Mouse (Mus musculus): ENCODE data around the gene Spice1. TPM values are rescaled to one million over a fixed set of nuclear protein-coding genes. Genes with fewer than 3 reads are reported as not detected.

The Spice1 gene
- polyA plus RNA-seq, 1 experiment from 2014 or later = 7.9 TPM

DNA sequence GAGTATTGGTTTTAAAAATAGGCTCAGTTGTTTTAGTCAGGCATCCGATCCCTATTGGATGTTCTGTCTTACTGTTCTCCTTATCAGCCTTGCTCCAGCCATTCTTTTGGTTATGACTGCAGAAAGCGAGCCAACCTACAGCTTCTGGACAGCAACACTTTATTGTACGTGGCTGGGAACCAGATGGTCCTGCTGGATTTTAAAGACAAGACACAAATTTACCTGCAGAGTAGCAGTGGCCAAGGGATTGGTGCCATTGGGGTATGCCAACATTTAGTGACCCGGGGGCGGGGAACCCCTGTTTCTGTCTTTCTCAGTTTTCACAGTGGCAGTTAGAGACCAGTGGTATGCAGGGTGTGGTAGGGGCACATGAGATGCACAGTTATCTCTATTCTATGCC lies 60.3 kb downstream of the Spice1 start:
- no peak for ATAC-seq (ENCODE audit: low FRiP score, low TSS enrichment)
- no peak for TF ChIP-seq EP300 (optimal IDR thresholded peaks at IDR 0.05)
- TF ChIP-seq CTCF (IDR thresholded peaks at IDR 0.05; ENCODE audit: low read depth) = no peak
- H3K4me2 ChIP-seq (replicated peaks; ENCODE audit: low read depth) = no peak overlapping the region
- no peak for DNase-seq (ENCODE audit: low spot score)
- 85% methylated on average over 5 of the region's 5 CpGs for WGBS
- no peak overlapping the region for H3K27ac ChIP-seq (replicated peaks)
- H3K36me3 ChIP-seq (ENCODE audit: control insufficient read depth, insufficient read depth, low read length) = no peaks in the 10 kb centered on the region
- no peak overlapping the region for H3K9ac ChIP-seq (ENCODE audit: low read length)
- H3K9me3 ChIP-seq (ENCODE audit: control insufficient read depth, low read length) = 0 out of 2 replicates have a peak, but pooled peaks cover 5% of the 10 kb centered on the region
- H3K27me3 ChIP-seq (ENCODE audit: control insufficient read depth, insufficient read depth, low read length) = no peaks in the 10 kb centered on the region
- no peak overlapping the region for H3K4me3 ChIP-seq (ENCODE audit: low read depth, low read length)
- no peaks in the 10 kb centered on the region for H3K4me1 ChIP-seq (replicated peaks; ENCODE audit: control insufficient read depth, insufficient read depth)

DNA sequence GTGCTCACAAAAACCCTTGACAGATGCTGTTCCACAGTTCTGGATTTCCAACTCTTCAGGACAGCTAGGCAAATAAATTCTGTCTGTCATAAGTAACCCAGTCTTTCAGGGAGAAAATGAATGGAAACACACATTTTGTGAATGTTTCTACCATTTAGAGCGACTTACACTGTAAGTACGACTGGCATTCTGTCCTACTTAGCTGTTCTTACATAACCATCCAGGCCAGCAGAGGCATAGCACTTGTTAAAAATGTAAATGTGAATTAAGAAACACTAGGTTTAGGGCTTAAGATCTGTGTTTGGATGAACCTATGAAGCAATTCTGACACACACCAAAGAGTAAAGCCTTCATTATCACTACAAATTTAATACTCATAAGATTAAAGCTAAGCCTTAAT lies 61.4 kb downstream of the Spice1 start:
- DNase-seq (ENCODE audit: low spot score) = no peak
- no peak for TF ChIP-seq EP300 (optimal IDR thresholded peaks at IDR 0.05)
- TF ChIP-seq CTCF (IDR thresholded peaks at IDR 0.05; ENCODE audit: low read depth) = no peak
- H3K9me3 ChIP-seq (ENCODE audit: control insufficient read depth, low read length) = 0 out of 2 replicates have a peak, but pooled peaks cover 5% of the 10 kb centered on the region
- no peak overlapping the region for H3K4me3 ChIP-seq (ENCODE audit: low read depth, low read length)
- H3K4me1 ChIP-seq (replicated peaks; ENCODE audit: control insufficient read depth, insufficient read depth) = no peaks in the 10 kb centered on the region
- H3K27ac ChIP-seq (replicated peaks) = no peak overlapping the region
- no peak overlapping the region for H3K9ac ChIP-seq (ENCODE audit: low read length)
- 89% methylated on average over 2 of the region's 2 CpGs for WGBS
- H3K36me3 ChIP-seq (ENCODE audit: control insufficient read depth, insufficient read depth, low read length) = no peaks in the 10 kb centered on the region
- H3K4me2 ChIP-seq (replicated peaks; ENCODE audit: low read depth) = no peak overlapping the region
- ATAC-seq (ENCODE audit: low FRiP score, low TSS enrichment) = no peak
- H3K27me3 ChIP-seq (ENCODE audit: control insufficient read depth, insufficient read depth, low read length) = no peaks in the 10 kb centered on the region

DNA sequence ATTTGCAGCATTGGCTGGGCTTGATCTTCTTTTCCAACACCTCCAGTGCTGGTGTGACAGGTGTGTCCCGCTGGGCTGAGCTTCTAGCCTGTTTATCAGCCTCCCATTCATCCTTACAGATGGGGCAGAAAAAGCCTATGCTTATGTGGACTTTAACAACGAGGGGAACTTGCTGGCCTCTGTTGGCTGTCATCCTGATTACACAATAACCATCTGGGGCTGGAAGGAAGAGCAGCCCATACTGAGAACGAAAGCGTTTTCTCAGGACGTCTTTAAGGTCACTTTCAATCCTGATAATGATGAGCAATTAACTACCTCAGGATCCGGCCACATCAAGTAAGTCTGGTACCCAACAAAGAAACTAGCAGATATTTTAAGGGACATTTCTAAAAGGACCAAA lies 63.3 kb downstream of the Spice1 start:
- Histone ChIP-seq H3K4me1 (replicated peaks; ENCODE audit: control insufficient read depth, insufficient read depth) (no peaks in the 10 kb centered on the region), H3K4me2 (replicated peaks; ENCODE audit: low read depth) (no peak overlapping the region), H3K27me3 (ENCODE audit: control insufficient read depth, insufficient read depth, low read length) (no peaks in the 10 kb centered on the region), H3K36me3 (ENCODE audit: control insufficient read depth, insufficient read depth, low read length) (no peaks in the 10 kb centered on the region), H3K9me3 (ENCODE audit: control insufficient read depth, low read length) (no peaks in the 10 kb centered on the region), H3K27ac (replicated peaks) (no peak overlapping the region), H3K9ac (ENCODE audit: low read length) (no peak overlapping the region), H3K4me3 (ENCODE audit: low read depth, low read length) (no peak overlapping the region)
- ATAC-seq (ENCODE audit: low FRiP score, low TSS enrichment) = no peak
- 29% methylated on average over 6 of the region's 6 CpGs for WGBS
- DNase-seq (ENCODE audit: low spot score) = no peak
- no peak for TF ChIP-seq CTCF (IDR thresholded peaks at IDR 0.05; ENCODE audit: low read depth)
- no peak for TF ChIP-seq EP300 (optimal IDR thresholded peaks at IDR 0.05)

DNA sequence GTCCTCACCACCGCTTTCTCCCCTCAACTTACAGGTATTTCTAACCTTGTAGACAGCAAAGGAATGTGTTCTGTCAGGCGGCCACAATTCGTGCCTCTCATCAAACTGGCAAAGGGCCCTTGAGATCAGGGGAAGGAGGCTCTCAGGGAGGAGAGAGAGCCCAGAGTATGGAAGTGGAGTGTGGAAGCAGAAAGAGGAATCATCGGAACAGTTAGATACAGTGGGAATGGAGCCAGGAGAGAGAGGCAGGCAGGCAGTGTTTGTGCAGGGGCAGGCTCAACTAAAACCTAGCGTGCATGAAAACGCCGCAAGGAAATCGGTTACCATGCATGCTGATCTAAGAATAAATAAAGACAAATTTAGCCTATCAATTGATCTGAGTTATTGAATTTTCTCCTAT lies 70.7 kb downstream of the Spice1 start:
- ATAC-seq (ENCODE audit: low FRiP score, low TSS enrichment) (no peak), DNase-seq (ENCODE audit: low spot score) (no peak)
- H3K4me1 ChIP-seq (replicated peaks; ENCODE audit: control insufficient read depth, insufficient read depth) = no peaks in the 10 kb centered on the region
- H3K9me3 ChIP-seq (ENCODE audit: control insufficient read depth, low read length) = no peaks in the 10 kb centered on the region
- no peak overlapping the region for H3K4me3 ChIP-seq (ENCODE audit: low read depth, low read length)
- no peaks in the 10 kb centered on the region for H3K36me3 ChIP-seq (ENCODE audit: control insufficient read depth, insufficient read depth, low read length)
- no peak overlapping the region; the same call in 1 of the 2 replicates for H3K4me2 ChIP-seq (replicated peaks; ENCODE audit: low read depth)
- H3K9ac ChIP-seq (ENCODE audit: low read length) = no peak overlapping the region
- no peaks in the 10 kb centered on the region for H3K27me3 ChIP-seq (ENCODE audit: control insufficient read depth, insufficient read depth, low read length)
- TF ChIP-seq EP300 (optimal IDR thresholded peaks at IDR 0.05) (no peak), CTCF (IDR thresholded peaks at IDR 0.05; ENCODE audit: low read depth) (no peak)
- H3K27ac ChIP-seq (replicated peaks) = no peak overlapping the region
- WGBS = 37% methylated on average over 8 of the region's 8 CpGs

DNA sequence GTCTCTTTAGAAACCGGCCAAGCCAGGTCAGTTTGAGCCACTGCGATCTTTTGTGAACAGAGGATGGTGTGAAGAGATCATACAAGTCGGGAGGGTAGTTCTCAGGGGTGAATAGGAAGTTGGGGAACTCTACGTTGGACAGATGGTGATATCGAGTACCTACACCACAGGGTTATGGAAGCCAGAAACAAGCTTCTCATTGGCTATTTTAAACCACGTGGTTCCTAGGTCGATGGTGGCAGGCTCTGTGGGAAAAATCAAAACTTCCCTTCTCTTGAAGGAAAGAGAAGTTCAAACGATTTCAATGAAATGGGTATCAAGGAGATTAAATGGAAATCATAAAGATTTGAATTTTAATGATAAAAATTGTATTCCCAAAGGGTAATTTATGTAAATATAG lies 74.8 kb downstream of the Spice1 start:
- DNase-seq (ENCODE audit: low spot score) = no peak
- ATAC-seq (ENCODE audit: low FRiP score, low TSS enrichment) = no peak
- WGBS = 85% methylated on average over 8 of the region's 8 CpGs
- H3K9me3 ChIP-seq (ENCODE audit: control insufficient read depth, low read length) = no peaks in the 10 kb centered on the region
- H3K27ac ChIP-seq (replicated peaks) = no peak overlapping the region
- no peak overlapping the region for H3K9ac ChIP-seq (ENCODE audit: low read length)
- no peak overlapping the region for H3K4me2 ChIP-seq (replicated peaks; ENCODE audit: low read depth)
- H3K4me3 ChIP-seq (ENCODE audit: low read depth, low read length) = no peak overlapping the region
- H3K36me3 ChIP-seq (ENCODE audit: control insufficient read depth, insufficient read depth, low read length) = no peaks in the 10 kb centered on the region
- H3K27me3 ChIP-seq (ENCODE audit: control insufficient read depth, insufficient read depth, low read length) = no peaks in the 10 kb centered on the region
- no peak for TF ChIP-seq CTCF (IDR thresholded peaks at IDR 0.05; ENCODE audit: low read depth)
- no peak for TF ChIP-seq EP300 (optimal IDR thresholded peaks at IDR 0.05)
- H3K4me1 ChIP-seq (replicated peaks; ENCODE audit: control insufficient read depth, insufficient read depth) = no peaks in the 10 kb centered on the region

DNA sequence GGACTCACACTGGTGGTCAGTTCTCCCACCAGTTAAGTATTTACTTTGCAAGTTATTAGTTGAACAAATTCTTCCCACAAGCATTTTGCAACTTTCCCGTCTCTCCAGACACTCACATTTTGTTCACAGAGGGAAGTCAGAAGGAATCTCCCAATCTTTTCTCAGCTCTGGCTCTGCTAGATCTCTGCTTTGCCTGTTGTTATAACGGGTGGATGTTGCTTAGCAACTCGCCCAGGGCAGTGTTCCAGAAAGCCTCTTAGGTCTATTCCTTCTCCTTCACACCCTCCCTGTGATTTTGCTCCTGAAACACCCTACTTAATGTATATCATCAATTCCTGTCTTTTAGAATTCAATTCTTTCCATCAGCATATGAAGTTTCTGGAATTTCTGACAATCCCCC lies 76.6 kb downstream of the Spice1 start:
- TF ChIP-seq EP300 (optimal IDR thresholded peaks at IDR 0.05) = no peak
- TF ChIP-seq CTCF (IDR thresholded peaks at IDR 0.05; ENCODE audit: low read depth) = no peak
- DNase-seq (ENCODE audit: low spot score) (peak; percentile 29), ATAC-seq (ENCODE audit: low FRiP score, low TSS enrichment) (0 out of 2 replicates have a peak, but pooled peaks have one; percentile 38)
- 27% methylated on average over 3 of the region's 3 CpGs for WGBS
- Histone ChIP-seq H3K36me3 (ENCODE audit: control insufficient read depth, insufficient read depth, low read length) (no peaks in the 10 kb centered on the region), H3K4me3 (ENCODE audit: low read depth, low read length) (no peak overlapping the region), H3K4me2 (replicated peaks; ENCODE audit: low read depth) (no peak overlapping the region), H3K27ac (replicated peaks) (no peak overlapping the region), H3K9me3 (ENCODE audit: control insufficient read depth, low read length) (no peaks in the 10 kb centered on the region), H3K9ac (ENCODE audit: low read length) (no peak overlapping the region), H3K27me3 (ENCODE audit: control insufficient read depth, insufficient read depth, low read length) (no peaks in the 10 kb centered on the region), H3K4me1 (replicated peaks; ENCODE audit: control insufficient read depth, insufficient read depth) (no peaks in the 10 kb centered on the region)

Measured in stomach, postnatal 0 days (tissue).